Mouse (Mus musculus): ENCODE data around the gene Apeh.
A peak's percentile ranks its signal among the peaks of the same experiment; 100 is the strongest.

- TF ChIP-seq SIN3A (IDR thresholded peaks at IDR 0.05; ENCODE audit: low read length) (no peak), CTCF (IDR thresholded peaks at IDR 0.05 in 2 of 3, conservative IDR thresholded peaks at IDR 0.05 in 1 of 3; ENCODE audit: control insufficient read depth in 1 of 3, insufficient read depth in 1 of 3, low read depth in 2 of 3, low read length in 3 of 3, poor library complexity in 1 of 3, severe bottlenecking in 1 of 3) (peak in 2 of 3 experiments; percentile 4 to 5; a peak in 1 of 6 replicates), POLR2A (IDR thresholded peaks at IDR 0.05; ENCODE audit: control insufficient read depth in 1 of 2, insufficient read depth in 1 of 2, low read depth in 1 of 2, low read length in 2 of 2, poor library complexity in 1 of 2) (peak in 1 of 2 experiments; percentile 28; a peak in 1 of 4 replicates), NRF1 (IDR thresholded peaks at IDR 0.05; ENCODE audit: insufficient read depth, low read depth, low read length, poor library complexity, severe bottlenecking) (no peak), TCF12 (IDR thresholded peaks at IDR 0.05; ENCODE audit: low read depth, low read length) (0 out of 2 replicates have a peak, but pooled peaks have one; percentile 30), MAFK (IDR thresholded peaks at IDR 0.05; ENCODE audit: borderline replicate concordance, low read depth, low read length) (no peak), KAT2A (conservative IDR thresholded peaks at IDR 0.05; ENCODE audit: low read depth, low read length) (no peak)
Observed at GRCm38 (mm10) chr9:108047601-108048565, 46.5 kb downstream of the Apeh start.
